Mouse (Mus musculus) bone marrow, adult 2 months (tissue): ENCODE data around the gene Avpi1.

ENCODE experiments used
- CTCF ChIP-seq: fragments of 200-500 bp; IDR thresholded peaks from 2 replicates; pipeline ENCODE4 v1.5.1; 2011; ENCODE audit warnings: low read length, control low read depth; ENCODE audit not compliant: control insufficient read depth, insufficient read depth
- POLR2A ChIP-seq: fragments of 200-500 bp; IDR thresholded peaks from 2 replicates; pipeline ENCODE4 v1.6.1; 2011; ENCODE audit warnings: low read depth, mild to moderate bottlenecking, control low read depth, low read length, borderline replicate concordance; ENCODE audit not compliant: control insufficient read depth

DNA sequence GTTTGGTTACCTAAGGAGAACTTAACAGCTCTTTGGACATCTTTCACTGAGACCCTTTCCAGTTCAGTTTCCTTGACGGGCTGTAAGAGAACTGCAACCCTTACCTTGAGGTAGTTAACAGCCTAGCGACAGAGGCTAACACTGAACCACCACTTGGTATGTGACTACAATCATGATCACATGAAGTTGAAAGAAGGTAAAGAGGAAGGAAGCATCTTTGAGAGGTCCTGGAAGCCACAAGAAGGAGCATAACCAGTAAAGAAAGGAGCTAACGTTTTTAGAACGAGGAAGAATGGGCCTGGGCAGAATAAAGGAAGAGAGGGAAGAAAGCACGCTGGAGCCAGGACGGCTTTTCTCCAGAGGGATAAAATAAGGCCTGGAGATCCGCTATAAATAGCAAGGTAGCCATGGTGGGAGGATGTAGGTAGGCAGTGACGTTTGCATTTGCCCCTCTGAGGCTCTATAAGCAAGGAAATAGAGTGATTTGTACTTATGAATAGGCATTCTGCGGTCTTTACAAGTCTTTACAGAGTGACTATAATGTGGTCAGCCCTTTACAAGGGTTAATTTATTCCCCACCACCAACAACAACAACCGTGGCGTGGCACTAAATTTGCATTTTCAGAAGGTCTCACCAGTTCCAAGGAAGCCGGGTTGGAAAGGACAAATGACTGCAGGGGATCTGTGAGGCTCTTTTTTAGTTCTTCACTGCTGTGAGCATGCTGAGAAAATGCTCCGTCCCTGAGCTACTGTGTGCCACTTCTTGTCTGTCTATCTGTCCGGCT is 842 bp upstream of the Avpi1 start:
- TF ChIP-seq CTCF = no peak
- no peak for TF ChIP-seq POLR2A
